Mouse (Mus musculus): ENCODE data around the gene Grik2. TPM values are rescaled to one million over a fixed set of nuclear protein-coding genes. Genes with fewer than 3 reads are reported as not detected.
A peak's percentile ranks its signal among the peaks of the same experiment; 100 is the strongest.

Grik2 gene
- total RNA-seq (2014; rRNA removed) (98.9 and 102 TPM in 2 replicates), polyA plus RNA-seq (2015; fragmentation: Nextera tagmentation; extraction: Ambion mirVana) (17.9 and 30.2 TPM in 2 replicates)

DNA sequence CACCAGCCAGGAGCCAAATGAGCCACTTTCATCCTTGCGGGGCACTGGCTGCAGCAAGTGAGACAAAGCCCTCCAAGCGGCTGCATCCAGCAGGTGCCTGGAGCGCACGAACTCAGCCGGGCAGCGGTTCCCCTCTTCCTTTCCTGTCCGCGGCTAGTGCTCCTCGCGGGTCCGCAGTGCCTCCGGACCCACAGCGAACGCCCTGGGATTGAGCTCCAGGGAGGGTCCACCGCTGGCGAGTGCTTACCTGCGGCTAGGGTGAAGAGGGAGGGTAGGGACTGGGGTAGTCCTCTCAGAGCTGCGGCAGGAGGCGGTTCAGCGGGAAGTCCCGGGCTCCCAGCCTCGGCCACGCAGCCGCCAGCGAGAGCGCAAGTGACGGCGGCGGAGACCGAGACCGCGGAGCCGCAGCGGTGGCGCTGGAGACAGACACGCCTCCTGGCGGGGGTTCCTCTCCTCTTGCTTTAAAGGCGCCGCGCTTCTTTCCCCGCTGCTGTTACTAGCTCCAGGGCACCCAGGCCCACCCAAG, at the start of gene Grik2:
Grik2 (minus strand) TSS at position 386 of the 526 bp plus-strand sequence.
- 3% methylated on average over 41 of the region's 41 CpGs for whole genome bisulfite sequencing
- Histone ChIP-seq H3K4me2 (ENCODE audit: low read depth) (peak within 1 kb of the TSS; percentile 54), H3K27ac (ENCODE audit: low read depth, low read length) (peak within 1 kb of the TSS; percentile 86), H3K4me3 (ENCODE audit: low read depth, low read length) (peak within 1 kb of the TSS; percentile 92), H3K9ac (peak within 1 kb of the TSS; percentile 90), H3K9me3 (ENCODE audit: low read length) (no peaks in the 10 kb centered on the region), H3K4me1 (ENCODE audit: insufficient read depth) (peaks cover 7% of the 10 kb centered on the region; the same call in 1 of the 2 replicates), H3K27me3 (ENCODE audit: insufficient read depth, low read length) (no peaks in the 10 kb centered on the region), H3K36me3 (ENCODE audit: insufficient read depth) (no peaks in the 10 kb centered on the region)
- TF ChIP-seq CTCF (IDR thresholded peaks at IDR 0.05; ENCODE audit: low read depth) = peak; percentile 67
- peak; percentile 91 for ATAC-seq
- DNase-seq = peak; percentile 93

DNA sequence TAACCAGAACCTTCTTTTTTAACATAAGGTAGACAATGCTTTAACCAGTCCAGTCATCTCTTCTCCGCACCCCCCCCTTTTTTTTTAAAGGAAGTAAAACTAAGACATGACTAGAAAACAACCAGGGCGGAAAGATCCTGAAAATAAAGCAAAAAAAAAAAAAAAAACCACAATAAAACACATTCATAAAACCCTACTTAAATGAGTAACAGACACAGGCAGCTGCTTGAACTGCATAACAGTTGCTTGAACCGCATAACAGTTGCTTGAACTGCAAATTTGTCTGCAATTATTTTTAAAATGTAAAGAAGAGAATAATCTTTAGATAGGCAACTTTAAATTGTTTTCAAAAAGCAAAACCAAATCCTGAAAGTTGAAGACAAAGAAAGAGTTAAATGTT, 45.8 kb upstream of the Grik2 start:
- no peak overlapping the region for H3K9ac ChIP-seq
- no peak overlapping the region for H3K27ac ChIP-seq (ENCODE audit: low read depth, low read length)
- WGBS = 82% methylated on average over 3 of the region's 3 CpGs
- H3K36me3 ChIP-seq (ENCODE audit: insufficient read depth) = no peaks in the 10 kb centered on the region
- no peaks in the 10 kb centered on the region for H3K4me1 ChIP-seq (ENCODE audit: insufficient read depth)
- DNase-seq (no peak), ATAC-seq (no peak)
- H3K27me3 ChIP-seq (ENCODE audit: insufficient read depth, low read length) = no peaks in the 10 kb centered on the region
- H3K4me2 ChIP-seq (ENCODE audit: low read depth) = no peak overlapping the region
- H3K4me3 ChIP-seq (ENCODE audit: low read depth, low read length) = no peak overlapping the region
- TF ChIP-seq CTCF (IDR thresholded peaks at IDR 0.05; ENCODE audit: low read depth) = no peak
- no peaks in the 10 kb centered on the region for H3K9me3 ChIP-seq (ENCODE audit: low read length)

- no peak overlapping the region for H3K4me2 ChIP-seq (ENCODE audit: low read depth)
- H3K27me3 ChIP-seq (ENCODE audit: insufficient read depth, low read length) = no peaks in the 10 kb centered on the region
- H3K36me3 ChIP-seq (ENCODE audit: insufficient read depth) = no peaks in the 10 kb centered on the region
- no peak overlapping the region for H3K4me3 ChIP-seq (ENCODE audit: low read depth, low read length)
- H3K4me1 ChIP-seq (ENCODE audit: insufficient read depth) = 0 out of 2 replicates have a peak, but pooled peaks cover 6% of the 10 kb centered on the region
- ATAC-seq (no peak), DNase-seq (no peak)
- no peak overlapping the region for H3K27ac ChIP-seq (ENCODE audit: low read depth, low read length)
- H3K9ac ChIP-seq = no peak overlapping the region
- no peaks in the 10 kb centered on the region for H3K9me3 ChIP-seq (ENCODE audit: low read length)
- no peak for TF ChIP-seq CTCF (IDR thresholded peaks at IDR 0.05; ENCODE audit: low read depth)
These were observed 18.7 kb upstream of the Grik2 start for GRCm38 (mm10) chr10:49807276-49807675.

DNA sequence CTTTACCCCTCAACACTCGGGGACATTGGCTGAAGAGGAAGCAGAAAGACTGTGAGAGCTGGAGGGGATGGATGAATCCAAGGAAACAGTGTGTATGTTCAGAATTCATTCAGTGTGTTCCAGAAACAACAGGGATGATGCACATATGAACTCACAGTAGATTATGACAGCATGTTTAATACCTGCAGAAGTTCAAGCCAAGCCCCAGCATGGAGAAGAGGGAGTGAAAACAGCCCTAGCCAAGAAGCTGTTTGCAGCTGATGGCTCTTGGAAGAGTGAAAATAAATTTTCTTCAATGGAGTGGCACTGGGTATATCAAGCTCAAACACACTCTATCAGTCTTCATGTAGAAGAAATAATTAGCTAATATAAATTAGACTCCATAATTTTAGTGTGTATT, 12.4 kb upstream of the Grik2 start:
- Histone ChIP-seq H3K9ac (no peak overlapping the region), H3K36me3 (ENCODE audit: insufficient read depth) (no peaks in the 10 kb centered on the region), H3K4me3 (ENCODE audit: low read depth, low read length) (no peak overlapping the region), H3K4me1 (ENCODE audit: insufficient read depth) (no peaks in the 10 kb centered on the region), H3K27me3 (ENCODE audit: insufficient read depth, low read length) (no peaks in the 10 kb centered on the region), H3K9me3 (ENCODE audit: low read length) (no peaks in the 10 kb centered on the region), H3K27ac (ENCODE audit: low read depth, low read length) (no peak overlapping the region), H3K4me2 (ENCODE audit: low read depth) (no peak overlapping the region)
- WGBS = 87% methylated on average over 1 of the region's 1 CpGs
- DNase-seq (no peak), ATAC-seq (no peak)
- TF ChIP-seq CTCF (IDR thresholded peaks at IDR 0.05; ENCODE audit: low read depth) = no peak

- Histone ChIP-seq H3K36me3 (ENCODE audit: insufficient read depth) (no peaks in the 10 kb centered on the region), H3K4me2 (ENCODE audit: low read depth) (no peak overlapping the region), H3K9me3 (ENCODE audit: low read length) (no peaks in the 10 kb centered on the region), H3K9ac (no peak overlapping the region), H3K4me1 (ENCODE audit: insufficient read depth) (peaks cover 7% of the 10 kb centered on the region; the same call in 1 of the 2 replicates), H3K4me3 (ENCODE audit: low read depth, low read length) (no peak overlapping the region), H3K27ac (ENCODE audit: low read depth, low read length) (no peak overlapping the region), H3K27me3 (ENCODE audit: insufficient read depth, low read length) (no peaks in the 10 kb centered on the region)
- TF ChIP-seq CTCF (IDR thresholded peaks at IDR 0.05; ENCODE audit: low read depth) = no peak
- no peak for ATAC-seq
- DNase-seq = no peak
These were observed 5.6 kb upstream of the Grik2 start for GRCm38 (mm10) chr10:49794129-49794528.

GRCm38 (mm10) chr10:49790326-49790725, 1.8 kb upstream of the Grik2 start:
- Histone ChIP-seq H3K27ac (ENCODE audit: low read depth, low read length) (no peak overlapping the region), H3K4me2 (ENCODE audit: low read depth) (no peak overlapping the region), H3K36me3 (ENCODE audit: insufficient read depth) (no peaks in the 10 kb centered on the region), H3K9me3 (ENCODE audit: low read length) (no peaks in the 10 kb centered on the region), H3K4me3 (ENCODE audit: low read depth, low read length) (no peak overlapping the region), H3K9ac (no peak overlapping the region), H3K4me1 (ENCODE audit: insufficient read depth) (peaks cover 7% of the 10 kb centered on the region; the same call in 1 of the 2 replicates), H3K27me3 (ENCODE audit: insufficient read depth, low read length) (no peaks in the 10 kb centered on the region)
- no peak for TF ChIP-seq CTCF (IDR thresholded peaks at IDR 0.05; ENCODE audit: low read depth)
- ATAC-seq (no peak), DNase-seq (no peak)
- WGBS = 37% methylated on average over 8 of the region's 8 CpGs

DNA sequence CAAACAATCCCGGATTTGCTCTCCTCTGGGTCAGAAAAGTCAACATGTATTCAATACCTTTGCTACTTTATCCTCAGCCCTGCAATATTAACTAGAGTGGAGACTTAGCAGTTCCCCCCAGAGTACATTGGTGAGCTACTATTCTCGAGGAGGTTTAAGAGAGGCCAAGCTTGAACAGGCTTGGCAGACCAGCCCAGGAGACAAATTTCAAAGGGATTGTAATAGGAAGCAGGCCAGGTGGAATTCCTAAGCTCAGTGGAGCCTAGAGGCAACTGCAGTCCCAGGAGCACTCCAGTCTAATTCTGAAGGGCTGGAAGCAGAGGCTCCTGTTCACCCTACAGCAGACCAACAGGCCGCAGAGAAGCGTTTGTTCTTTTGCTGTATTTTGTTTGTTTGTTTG, 1.1 kb upstream of the Grik2 start:
- no peaks in the 10 kb centered on the region for H3K36me3 ChIP-seq (ENCODE audit: insufficient read depth)
- WGBS = 50% methylated on average over 4 of the region's 4 CpGs
- no peak overlapping the region for H3K9ac ChIP-seq
- ATAC-seq = no peak
- 0 out of 2 replicates have a peak overlapping the region, but pooled peaks have one; percentile 92 for H3K4me3 ChIP-seq (ENCODE audit: low read depth, low read length)
- no peaks in the 10 kb centered on the region for H3K27me3 ChIP-seq (ENCODE audit: insufficient read depth, low read length)
- peak overlapping the region; percentile 54 for H3K4me2 ChIP-seq (ENCODE audit: low read depth)
- no peak for DNase-seq
- no peaks in the 10 kb centered on the region for H3K9me3 ChIP-seq (ENCODE audit: low read length)
- H3K4me1 ChIP-seq (ENCODE audit: insufficient read depth) = peaks cover 7% of the 10 kb centered on the region; the same call in 1 of the 2 replicates
- no peak overlapping the region for H3K27ac ChIP-seq (ENCODE audit: low read depth, low read length)
- TF ChIP-seq CTCF (IDR thresholded peaks at IDR 0.05; ENCODE audit: low read depth) = no peak

All from forebrain, postnatal 0 days (tissue).